Mouse (Mus musculus) myocyte (in vitro differentiated cells): ENCODE results near the gene Pus7.
"Not testable (repeated sequence)": the region's sequence is repeated elsewhere in the genome, so short reads cannot be mapped to it uniquely, and the experiment has no call there.

Source experiments
- MAX ChIP-seq: IDR thresholded peaks from one replicate; pipeline ENCODE4 v1.6.1; 2011; ENCODE audit warnings: low read depth, mild to moderate bottlenecking, control low read depth
- MYOD1 ChIP-seq, 3 experiments: IDR thresholded peaks; one replicate each; pipeline ENCODE4 v1.6.1; 2011; ENCODE audit warnings: control low read depth in 2 of 3, low read depth in 2 of 3, mild to moderate bottlenecking in 2 of 3, moderate library complexity in 1 of 3; ENCODE audit not compliant: insufficient read length in 2 of 3, control insufficient read depth in 1 of 3
- POLR2A ChIP-seq: IDR thresholded peaks from one replicate; pipeline ENCODE4 v1.6.1; 2011; ENCODE audit warnings: low read depth, mild to moderate bottlenecking, control low read depth, moderate library complexity; ENCODE audit not compliant: insufficient read length

GRCm38 (mm10) chr5:23706601-23707597 is 76.6 kb downstream of the Pus7 start:
- not testable (repeated sequence) for TF ChIP-seq MYOD1 (IDR thresholded peaks at IDR 0.05; ENCODE audit: control insufficient read depth in 1 of 3, insufficient read length in 2 of 3, low read depth in 2 of 3); MAX; POLR2A
